Mouse (Mus musculus): ENCODE results near the gene Qars. TPM values are rescaled to one million over a fixed set of nuclear protein-coding genes. Genes with fewer than 3 reads are reported as not detected.

Gene Qars
- polyA plus RNA-seq, 1 experiment from 2014 or later: 106 TPM

DNA sequence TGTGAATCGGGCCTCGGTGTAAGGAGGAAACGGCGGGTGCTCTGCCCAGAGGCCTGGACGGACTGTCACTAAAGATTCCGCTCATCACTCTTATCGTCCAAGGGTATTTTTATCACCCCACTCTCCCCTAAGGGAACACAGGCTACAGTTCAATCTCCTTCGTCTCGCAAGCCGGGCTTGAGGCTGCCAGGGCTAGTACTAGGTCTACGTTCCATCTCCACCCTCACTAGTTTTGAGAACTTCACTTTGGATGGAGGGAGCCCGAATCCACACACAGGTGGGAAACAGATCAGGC lies 16.3 kb upstream of the Qars start:
- Histone ChIP-seq H3K9me3 (replicated peaks; ENCODE audit: control insufficient read depth, low read length) (no peaks in the 10 kb centered on the region), H3K36me3 (ENCODE audit: control insufficient read depth, insufficient read depth, low read length) (peaks cover 45% of the 10 kb centered on the region), H3K4me2 (ENCODE audit: low read depth, low read length) (peak overlapping the region; percentile 75), H3K4me3 (replicated peaks; ENCODE audit: low read length) (peak overlapping the region; percentile 97), H3K27ac (ENCODE audit: low read length) (peak overlapping the region; percentile 99), H3K27me3 (ENCODE audit: control insufficient read depth, insufficient read depth, low read length) (no peaks in the 10 kb centered on the region), H3K9ac (ENCODE audit: low read length) (peak overlapping the region; percentile 95), H3K4me1 (ENCODE audit: control insufficient read depth, insufficient read depth, low read length) (peaks cover 18% of the 10 kb centered on the region)
- no peak for ATAC-seq (ENCODE audit: insufficient read depth, low FRiP score)
- 3% methylated on average over 12 of the region's 12 CpGs for WGBS

DNA sequence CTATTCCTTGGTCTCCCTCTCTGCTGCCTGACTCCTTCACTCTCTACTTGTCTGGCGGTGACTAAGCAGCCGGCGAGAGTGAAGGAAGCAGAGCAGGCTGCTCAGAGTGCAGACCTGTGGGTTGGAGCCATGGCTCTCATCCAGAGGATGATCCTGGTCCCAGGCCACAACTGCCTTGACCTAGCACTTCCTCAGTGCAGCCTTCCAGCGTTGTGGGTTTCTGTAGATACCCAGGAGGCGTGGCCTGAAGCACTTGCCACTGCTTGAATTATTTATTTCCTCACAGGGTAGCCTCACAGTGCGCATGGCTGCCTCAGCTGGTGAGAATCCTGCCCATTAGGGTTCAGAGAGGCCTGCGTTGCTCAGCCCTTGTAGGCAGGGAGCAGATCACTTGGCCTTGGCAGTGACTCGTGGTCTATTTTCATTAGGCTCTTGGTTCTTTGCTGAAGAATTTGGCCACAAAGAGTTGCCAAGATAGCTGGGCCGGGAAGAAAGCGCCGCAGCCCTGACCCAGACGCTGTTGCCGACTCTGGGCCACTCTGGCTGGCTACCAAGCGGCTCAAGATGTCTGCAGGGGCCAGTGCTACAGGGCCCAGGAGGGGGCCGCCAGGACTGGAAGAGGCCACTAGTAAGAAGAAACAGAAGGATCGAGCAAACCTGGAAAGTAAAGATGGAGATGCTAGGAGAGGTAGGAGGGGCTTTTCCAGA lies 15.3 kb upstream of the Qars start:
- 75% methylated on average over 16 of the region's 16 CpGs for WGBS
- peak overlapping the region; percentile 14; the same call in 1 of the 2 replicates for H3K27ac ChIP-seq (ENCODE audit: low read length)
- peak overlapping the region; percentile 75 for H3K4me2 ChIP-seq (ENCODE audit: low read depth, low read length)
- ATAC-seq (ENCODE audit: insufficient read depth, low FRiP score): no peak
- no peaks in the 10 kb centered on the region for H3K9me3 ChIP-seq (replicated peaks; ENCODE audit: control insufficient read depth, low read length)
- H3K36me3 ChIP-seq (ENCODE audit: control insufficient read depth, insufficient read depth, low read length): peaks cover 41% of the 10 kb centered on the region
- peaks cover 18% of the 10 kb centered on the region for H3K4me1 ChIP-seq (ENCODE audit: control insufficient read depth, insufficient read depth, low read length)
- H3K27me3 ChIP-seq (ENCODE audit: control insufficient read depth, insufficient read depth, low read length): no peaks in the 10 kb centered on the region
- peak overlapping the region; percentile 95 for H3K9ac ChIP-seq (ENCODE audit: low read length)
- peak overlapping the region; percentile 97 for H3K4me3 ChIP-seq (replicated peaks; ENCODE audit: low read length)

DNA sequence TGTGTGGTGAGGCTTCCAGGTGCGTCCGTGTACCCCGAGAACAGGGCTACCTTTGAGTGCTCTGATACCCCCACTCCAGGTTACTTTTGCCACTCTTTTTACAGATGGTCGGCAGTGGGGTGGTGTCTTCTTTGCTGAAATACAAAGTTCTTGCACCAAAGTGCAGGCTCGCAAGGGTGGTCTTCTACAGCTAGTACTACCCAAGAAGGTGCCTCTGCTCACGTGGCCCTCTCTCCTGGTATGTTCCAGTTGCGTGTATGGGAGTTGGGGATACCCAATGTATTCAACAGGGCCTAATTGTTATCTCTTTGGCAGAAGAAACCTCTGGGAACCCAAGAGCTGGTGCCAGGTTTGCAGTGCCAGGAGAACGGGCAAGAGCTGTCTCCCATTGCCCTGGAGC lies 14.3 kb upstream of the Qars start:
- Histone ChIP-seq H3K27me3 (ENCODE audit: control insufficient read depth, insufficient read depth, low read length) (no peaks in the 10 kb centered on the region), H3K27ac (ENCODE audit: low read length) (no peak overlapping the region), H3K4me2 (ENCODE audit: low read depth, low read length) (no peak overlapping the region), H3K36me3 (ENCODE audit: control insufficient read depth, insufficient read depth, low read length) (peaks cover 41% of the 10 kb centered on the region), H3K4me1 (ENCODE audit: control insufficient read depth, insufficient read depth, low read length) (peaks cover 18% of the 10 kb centered on the region), H3K4me3 (replicated peaks; ENCODE audit: low read length) (no peak overlapping the region), H3K9ac (ENCODE audit: low read length) (no peak overlapping the region), H3K9me3 (replicated peaks; ENCODE audit: control insufficient read depth, low read length) (no peaks in the 10 kb centered on the region)
- no peak for ATAC-seq (ENCODE audit: insufficient read depth, low FRiP score)
- WGBS: 95% methylated on average over 8 of the region's 8 CpGs

DNA sequence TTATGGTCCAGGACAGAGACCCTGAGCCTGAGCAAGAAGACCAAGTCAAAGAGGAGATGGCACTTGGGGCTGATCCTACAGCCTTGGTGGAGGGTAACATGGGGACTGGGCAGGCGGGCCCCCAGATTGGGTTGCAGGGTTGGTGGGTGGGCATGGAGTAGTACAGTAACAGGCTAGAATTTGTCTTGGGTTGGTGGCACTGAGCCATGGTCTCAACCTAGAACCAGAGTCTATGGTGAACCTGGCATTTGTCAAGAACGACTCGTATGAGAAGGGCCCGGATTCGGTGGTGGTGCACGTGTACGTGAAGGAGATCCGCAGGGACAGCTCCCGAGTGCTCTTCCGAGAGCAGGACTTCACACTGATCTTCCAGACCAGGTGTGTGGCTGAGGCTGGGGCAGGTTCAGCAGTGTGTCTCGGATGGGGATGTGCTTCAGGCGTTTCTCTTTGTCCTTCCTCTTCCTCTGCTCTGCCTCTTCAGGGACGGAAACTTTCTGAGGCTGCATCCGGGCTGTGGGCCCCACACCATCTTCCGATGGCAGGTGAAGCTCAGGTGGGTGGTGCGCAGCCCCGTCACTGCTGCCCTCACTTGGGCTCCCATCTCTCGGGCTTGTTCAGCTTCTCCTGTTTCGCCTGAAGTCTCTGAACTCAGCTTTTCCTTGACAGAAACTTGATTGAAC lies 13.2 kb upstream of the Qars start:
- H3K27ac ChIP-seq (ENCODE audit: low read length): no peak overlapping the region
- no peak overlapping the region for H3K4me2 ChIP-seq (ENCODE audit: low read depth, low read length)
- no peak for ATAC-seq (ENCODE audit: insufficient read depth, low FRiP score)
- peaks cover 43% of the 10 kb centered on the region for H3K36me3 ChIP-seq (ENCODE audit: control insufficient read depth, insufficient read depth, low read length)
- H3K9me3 ChIP-seq (replicated peaks; ENCODE audit: control insufficient read depth, low read length): no peaks in the 10 kb centered on the region
- no peak overlapping the region for H3K9ac ChIP-seq (ENCODE audit: low read length)
- no peaks in the 10 kb centered on the region for H3K27me3 ChIP-seq (ENCODE audit: control insufficient read depth, insufficient read depth, low read length)
- 93% methylated on average over 19 of the region's 19 CpGs for WGBS
- no peak overlapping the region for H3K4me3 ChIP-seq (replicated peaks; ENCODE audit: low read length)
- peaks cover 18% of the 10 kb centered on the region for H3K4me1 ChIP-seq (ENCODE audit: control insufficient read depth, insufficient read depth, low read length)

DNA sequence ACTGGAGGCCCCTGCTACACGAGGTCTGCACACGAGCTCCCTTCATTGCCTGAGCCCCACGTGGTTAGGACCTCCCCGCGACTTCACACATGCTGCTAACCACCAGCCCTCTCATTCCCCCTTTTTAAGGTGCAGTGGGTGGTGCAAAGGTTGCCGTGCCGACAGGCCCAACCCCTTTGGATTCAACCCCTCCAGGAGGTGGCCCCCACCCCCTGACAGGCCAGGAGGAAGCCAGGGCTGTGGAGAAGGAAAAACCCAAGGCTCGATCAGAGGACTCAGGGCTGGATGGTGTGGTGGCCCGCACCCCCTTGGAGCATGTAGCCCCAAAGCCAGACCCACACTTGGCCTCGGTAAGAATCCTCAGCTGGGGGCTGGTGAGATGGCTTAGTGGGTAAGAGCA lies 12.6 kb upstream of the Qars start:
- Histone ChIP-seq H3K4me3 (replicated peaks; ENCODE audit: low read length) (no peak overlapping the region), H3K27ac (ENCODE audit: low read length) (no peak overlapping the region), H3K4me2 (ENCODE audit: low read depth, low read length) (no peak overlapping the region), H3K36me3 (ENCODE audit: control insufficient read depth, insufficient read depth, low read length) (peaks cover 49% of the 10 kb centered on the region), H3K27me3 (ENCODE audit: control insufficient read depth, insufficient read depth, low read length) (no peaks in the 10 kb centered on the region), H3K9me3 (replicated peaks; ENCODE audit: control insufficient read depth, low read length) (no peaks in the 10 kb centered on the region), H3K9ac (ENCODE audit: low read length) (no peak overlapping the region), H3K4me1 (ENCODE audit: control insufficient read depth, insufficient read depth, low read length) (peaks cover 18% of the 10 kb centered on the region)
- ATAC-seq (ENCODE audit: insufficient read depth, low FRiP score): no peak
- 75% methylated on average over 10 of the region's 10 CpGs for WGBS

DNA sequence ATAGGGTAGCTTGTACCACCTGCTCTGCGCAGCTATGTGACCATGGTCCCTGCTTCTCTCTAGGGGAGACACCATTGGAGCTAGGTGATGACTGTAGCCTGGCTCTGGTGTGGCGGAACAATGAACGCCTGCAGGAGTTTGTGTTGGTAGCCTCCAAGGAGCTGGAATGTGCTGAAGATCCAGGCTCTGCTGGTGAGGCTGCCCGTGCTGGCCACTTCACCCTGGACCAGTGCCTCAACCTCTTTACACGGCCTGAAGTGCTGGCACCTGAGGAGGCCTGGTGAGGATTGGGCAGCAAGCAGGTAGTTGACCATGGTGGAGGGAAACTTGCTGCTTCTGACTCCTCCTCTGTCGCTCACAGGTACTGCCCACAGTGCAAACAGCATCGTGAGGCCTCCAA lies 8.3 kb upstream of the Qars start:
- Histone ChIP-seq H3K4me1 (ENCODE audit: control insufficient read depth, insufficient read depth, low read length) (no peaks in the 10 kb centered on the region), H3K4me2 (ENCODE audit: low read depth, low read length) (no peak overlapping the region), H3K9ac (ENCODE audit: low read length) (no peak overlapping the region), H3K27ac (ENCODE audit: low read length) (no peak overlapping the region), H3K4me3 (replicated peaks; ENCODE audit: low read length) (no peak overlapping the region), H3K27me3 (ENCODE audit: control insufficient read depth, insufficient read depth, low read length) (no peaks in the 10 kb centered on the region), H3K9me3 (replicated peaks; ENCODE audit: control insufficient read depth, low read length) (no peaks in the 10 kb centered on the region), H3K36me3 (ENCODE audit: control insufficient read depth, insufficient read depth, low read length) (peaks cover 54% of the 10 kb centered on the region)
- WGBS: 91% methylated on average over 7 of the region's 7 CpGs
- no peak for ATAC-seq (ENCODE audit: insufficient read depth, low FRiP score)

DNA sequence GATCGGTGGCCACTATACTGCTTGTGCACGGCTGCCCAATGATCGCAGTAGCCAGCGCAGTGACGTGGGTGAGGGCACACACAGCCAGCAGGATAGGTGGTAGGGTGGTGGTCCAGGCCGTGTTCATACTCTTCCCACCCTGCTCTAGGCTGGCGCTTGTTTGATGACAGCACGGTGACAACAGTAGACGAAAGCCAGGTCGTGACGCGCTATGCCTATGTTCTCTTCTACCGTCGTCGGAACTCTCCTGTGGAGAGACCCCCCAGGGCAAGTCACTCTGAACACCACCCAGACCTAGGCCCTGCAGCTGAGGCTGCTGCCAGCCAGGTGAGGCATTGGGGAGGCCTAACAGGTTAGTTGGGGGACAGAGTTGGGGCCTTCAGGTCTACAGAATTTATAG lies 7.6 kb upstream of the Qars start:
- WGBS: 93% methylated on average over 15 of the region's 15 CpGs
- Histone ChIP-seq H3K36me3 (ENCODE audit: control insufficient read depth, insufficient read depth, low read length) (peaks cover 52% of the 10 kb centered on the region), H3K4me1 (ENCODE audit: control insufficient read depth, insufficient read depth, low read length) (no peaks in the 10 kb centered on the region), H3K4me3 (replicated peaks; ENCODE audit: low read length) (no peak overlapping the region), H3K27ac (ENCODE audit: low read length) (no peak overlapping the region), H3K4me2 (ENCODE audit: low read depth, low read length) (no peak overlapping the region), H3K27me3 (ENCODE audit: control insufficient read depth, insufficient read depth, low read length) (no peaks in the 10 kb centered on the region), H3K9ac (ENCODE audit: low read length) (no peak overlapping the region), H3K9me3 (replicated peaks; ENCODE audit: control insufficient read depth, low read length) (no peaks in the 10 kb centered on the region)
- no peak for ATAC-seq (ENCODE audit: insufficient read depth, low FRiP score)

DNA sequence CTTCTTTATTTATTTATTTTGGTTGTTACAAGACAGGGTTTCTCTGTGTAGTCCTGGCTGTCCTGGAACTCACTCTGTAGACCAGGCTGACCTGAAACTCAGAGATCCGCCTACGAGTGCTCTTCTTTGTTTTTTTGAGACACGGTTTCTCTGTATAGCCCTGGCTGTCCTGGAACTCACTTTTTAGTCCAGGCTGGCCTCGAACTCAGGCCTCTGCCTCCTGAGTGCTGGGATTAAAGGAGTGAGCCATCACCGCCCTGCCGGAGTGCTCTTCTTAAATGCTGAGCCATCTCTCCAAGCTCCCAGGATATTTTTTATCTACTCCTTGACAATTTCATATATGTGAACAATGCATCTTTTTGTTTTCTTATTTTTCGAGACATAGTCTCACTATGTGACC lies 605 bp upstream of the Qars start:
- Histone ChIP-seq H3K4me3 (replicated peaks; ENCODE audit: low read length) (peak overlapping the region; percentile 74; the same call in 1 of the 2 replicates), H3K36me3 (ENCODE audit: control insufficient read depth, insufficient read depth, low read length) (peaks cover 8% of the 10 kb centered on the region; the same call in 1 of the 2 replicates), H3K27me3 (ENCODE audit: control insufficient read depth, insufficient read depth, low read length) (no peaks in the 10 kb centered on the region), H3K4me2 (ENCODE audit: low read depth, low read length) (peak overlapping the region; percentile 88), H3K9ac (ENCODE audit: low read length) (no peak overlapping the region), H3K27ac (ENCODE audit: low read length) (peak overlapping the region; percentile 75; the same call in 1 of the 2 replicates), H3K4me1 (ENCODE audit: control insufficient read depth, insufficient read depth, low read length) (peaks cover 7% of the 10 kb centered on the region; the same call in 1 of the 2 replicates), H3K9me3 (replicated peaks; ENCODE audit: control insufficient read depth, low read length) (no peaks in the 10 kb centered on the region)
- ATAC-seq (ENCODE audit: insufficient read depth, low FRiP score): no peak
- WGBS: 86% methylated on average over 7 of the region's 7 CpGs

DNA sequence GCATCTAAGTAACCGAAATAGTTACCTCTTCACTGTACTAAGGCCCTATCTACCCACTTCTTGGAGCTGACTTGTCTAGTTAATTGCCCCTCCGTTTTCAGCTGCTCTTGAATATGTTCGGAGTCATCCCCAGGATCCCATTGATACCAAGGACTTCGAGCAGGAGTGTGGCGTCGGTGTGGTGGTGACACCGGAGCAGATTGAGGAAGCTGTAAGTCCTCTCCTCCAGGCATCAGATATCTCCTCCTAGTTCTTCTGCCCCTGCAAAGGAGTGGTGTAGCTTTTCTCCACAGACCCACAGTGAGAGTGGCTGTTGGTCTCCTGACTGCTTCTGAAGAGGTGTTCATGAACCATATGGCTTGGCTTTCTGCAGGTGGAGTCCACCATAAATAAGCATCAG lies 1.3 kb downstream of the Qars start:
- peaks cover 7% of the 10 kb centered on the region; the same call in 1 of the 2 replicates for H3K36me3 ChIP-seq (ENCODE audit: control insufficient read depth, insufficient read depth, low read length)
- 87% methylated on average over 7 of the region's 7 CpGs for WGBS
- peak overlapping the region; percentile 74 for H3K4me3 ChIP-seq (replicated peaks; ENCODE audit: low read length)
- peak overlapping the region; percentile 88 for H3K4me2 ChIP-seq (ENCODE audit: low read depth, low read length)
- ATAC-seq (ENCODE audit: insufficient read depth, low FRiP score): no peak
- H3K4me1 ChIP-seq (ENCODE audit: control insufficient read depth, insufficient read depth, low read length): peaks cover 7% of the 10 kb centered on the region; the same call in 1 of the 2 replicates
- peak overlapping the region; percentile 85 for H3K9ac ChIP-seq (ENCODE audit: low read length)
- H3K9me3 ChIP-seq (replicated peaks; ENCODE audit: control insufficient read depth, low read length): no peaks in the 10 kb centered on the region
- no peaks in the 10 kb centered on the region for H3K27me3 ChIP-seq (ENCODE audit: control insufficient read depth, insufficient read depth, low read length)
- no peak overlapping the region for H3K27ac ChIP-seq (ENCODE audit: low read length)
